Mouse (Mus musculus) left cerebral cortex, adult 9 months (tissue): Measurements from ENCODE around the gene Bdh1.

Source experiments
- DNase-seq, 2 experiments: peaks; one replicate each; pipeline ENCODE4 v3.0.0; 2022; ENCODE audit warnings: low spot score in 2 of 2

Gene Bdh1

DNA sequence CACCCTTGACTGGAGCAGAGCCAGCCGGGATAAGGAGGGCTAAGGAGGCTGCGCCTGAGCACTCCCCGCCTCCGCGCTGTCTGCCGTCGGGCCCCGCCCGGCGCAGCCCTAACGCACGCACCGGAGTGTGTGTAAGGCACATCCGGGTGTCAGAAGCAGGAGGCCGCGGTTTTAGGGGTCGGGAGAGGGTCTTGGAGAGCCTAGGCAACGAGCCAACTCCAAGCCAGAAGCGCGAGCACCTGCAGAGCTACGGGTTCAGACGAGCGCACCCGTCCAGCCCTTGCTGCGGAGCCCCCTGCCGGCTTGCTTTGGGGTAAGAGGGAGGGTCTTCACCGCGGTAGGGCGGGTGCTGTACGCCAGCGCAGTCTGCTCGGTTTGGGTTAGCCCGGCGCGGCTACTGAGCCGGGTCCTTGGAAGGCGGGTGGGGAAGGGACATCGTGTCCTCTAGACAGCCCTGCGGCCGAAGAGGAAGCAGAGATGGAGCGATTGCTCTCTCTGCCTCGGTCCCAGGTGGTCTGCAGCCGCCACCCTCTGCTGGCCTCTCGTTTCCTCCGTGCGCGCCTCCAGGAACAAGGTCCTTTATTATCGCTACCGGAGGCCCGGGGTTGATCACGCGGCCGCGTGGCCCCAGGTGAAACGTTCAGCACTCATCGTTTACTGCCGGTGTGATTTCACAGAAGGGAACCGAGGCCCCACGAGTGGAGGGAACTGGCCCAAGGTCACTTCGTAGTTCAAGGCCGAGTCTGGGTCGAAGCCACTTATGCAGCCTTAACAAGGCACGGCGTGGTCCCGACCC, 6.8 kb downstream of the Bdh1 start:
- peak; percentile 82 to 87 for DNase-seq

DNA sequence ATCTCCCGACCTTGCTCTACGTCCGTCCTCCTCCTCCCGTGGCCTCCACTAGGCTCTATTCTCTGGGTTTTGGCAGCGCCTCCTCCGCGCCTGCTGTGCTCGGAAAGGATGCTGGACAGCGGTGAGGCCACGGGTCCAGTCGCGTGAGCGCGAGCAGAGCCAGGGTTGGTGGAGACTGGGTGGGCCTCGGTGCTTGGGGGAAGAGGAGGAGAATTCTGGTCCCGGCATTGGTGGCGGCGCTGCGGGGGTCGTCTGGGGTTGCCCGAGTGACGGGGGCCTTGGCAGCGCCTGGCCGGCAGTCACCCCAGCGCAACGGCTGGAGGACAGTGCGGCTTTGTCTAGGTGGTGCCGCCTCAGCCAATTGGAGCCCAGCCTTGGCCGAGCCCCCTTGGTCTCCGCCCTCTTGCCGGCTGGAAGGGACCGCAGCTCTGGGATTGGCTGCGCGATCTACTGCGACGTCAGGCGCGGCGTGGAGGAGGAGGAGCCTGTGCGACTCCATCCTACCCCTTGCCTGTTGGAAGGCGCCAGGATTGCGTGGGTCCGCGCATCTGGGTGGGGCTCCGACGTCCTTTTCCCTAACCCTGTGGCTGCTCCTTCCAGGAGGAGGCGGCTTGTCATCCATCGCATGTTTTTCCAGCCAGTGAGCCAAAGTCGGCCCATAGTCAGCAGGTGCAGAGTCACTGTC, 7.5 kb downstream of the Bdh1 start:
- peak; percentile 96 to 98 for DNase-seq

DNA sequence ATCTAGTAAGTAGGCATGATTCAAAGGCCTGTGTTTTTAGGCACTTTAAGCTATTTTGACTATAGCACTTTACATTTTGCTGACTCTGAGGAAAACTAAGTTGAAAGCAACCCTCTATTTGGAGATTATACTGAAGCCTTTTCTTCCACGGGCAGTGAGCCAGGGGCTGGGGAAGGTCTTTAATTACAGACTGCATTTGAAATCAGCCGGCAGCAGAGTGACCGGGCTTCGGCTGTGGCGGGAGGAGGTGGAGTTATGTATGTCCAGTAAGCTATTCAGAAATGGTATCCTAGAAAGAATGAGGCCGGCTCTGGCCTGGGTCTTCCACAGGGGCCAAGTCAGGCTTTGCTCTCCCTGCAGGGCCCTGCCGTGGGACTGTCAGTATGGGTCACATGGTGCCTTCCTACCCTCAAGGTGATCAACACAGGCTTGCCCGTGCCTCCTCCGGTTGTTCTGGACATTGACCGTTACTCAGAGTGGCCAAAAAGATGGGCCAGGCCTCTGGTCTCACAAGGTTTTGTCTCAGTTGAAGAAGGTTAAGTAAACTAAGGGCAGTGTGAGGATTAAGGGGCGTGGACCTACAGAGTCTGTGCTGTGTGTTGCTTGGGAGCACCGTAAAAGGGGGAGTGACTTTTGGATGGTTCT, 11.5 kb downstream of the Bdh1 start:
- DNase-seq, result no peak

DNA sequence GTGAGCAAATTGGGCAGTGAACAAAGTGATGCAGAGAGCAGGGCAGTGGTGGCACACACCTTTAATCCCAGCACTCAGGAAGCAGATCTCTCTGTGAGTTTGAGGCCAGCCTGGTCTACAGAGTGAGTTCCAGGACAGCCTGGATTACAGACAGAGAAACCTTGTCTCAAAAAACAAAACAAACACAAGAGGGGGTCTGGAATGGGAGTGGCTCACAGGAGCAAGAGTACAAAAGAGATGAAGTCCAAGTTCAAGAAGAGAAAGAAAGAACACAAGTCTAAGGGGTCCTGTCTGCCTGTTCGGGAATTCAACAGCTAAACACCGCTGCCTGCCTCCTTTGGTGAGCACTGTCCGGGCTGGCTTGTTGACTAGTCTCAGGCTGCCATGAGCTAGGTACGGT, 13.1 kb downstream of the Bdh1 start:
- no peak for DNase-seq

DNA sequence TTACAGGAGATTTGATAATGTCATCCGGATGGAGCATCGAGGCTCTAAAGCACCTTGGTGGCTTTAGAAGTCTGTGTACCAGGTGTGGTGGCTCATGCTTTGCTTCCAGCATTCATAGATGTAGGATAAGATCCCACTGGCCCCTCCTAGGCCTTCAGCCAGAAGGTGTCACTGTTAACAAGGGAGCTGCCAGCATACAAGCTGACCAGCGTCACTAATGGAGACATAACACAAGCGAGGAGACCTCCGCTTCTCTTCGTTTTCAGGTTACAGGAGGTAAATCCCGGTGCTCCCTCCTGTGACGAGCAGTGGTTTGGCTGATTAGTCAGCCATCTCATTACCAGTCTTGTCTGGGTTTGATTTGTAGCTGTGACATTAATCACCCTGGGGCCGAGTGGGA, 14.0 kb downstream of the Bdh1 start:
- DNase-seq, result no peak

DNA sequence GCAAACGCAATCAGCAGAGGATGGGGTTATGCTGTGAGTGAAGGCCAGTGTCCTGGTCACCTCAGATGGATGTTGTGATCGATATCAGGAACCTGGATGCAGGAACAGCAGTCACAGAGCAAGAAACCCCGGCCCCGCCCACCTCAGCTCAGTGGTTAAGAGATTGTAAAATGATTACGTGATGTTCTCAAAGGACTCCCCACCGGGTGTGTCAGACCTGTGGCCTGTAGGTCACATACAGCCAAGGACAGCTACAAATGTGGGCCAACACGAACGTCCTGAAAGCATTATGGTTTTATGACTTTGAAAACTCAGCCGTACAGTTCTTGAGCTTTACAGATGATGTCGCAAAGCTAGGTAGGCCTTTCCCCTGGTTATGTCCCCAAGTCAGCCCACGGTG, 15.3 kb downstream of the Bdh1 start:
- DNase-seq, result no peak

DNA sequence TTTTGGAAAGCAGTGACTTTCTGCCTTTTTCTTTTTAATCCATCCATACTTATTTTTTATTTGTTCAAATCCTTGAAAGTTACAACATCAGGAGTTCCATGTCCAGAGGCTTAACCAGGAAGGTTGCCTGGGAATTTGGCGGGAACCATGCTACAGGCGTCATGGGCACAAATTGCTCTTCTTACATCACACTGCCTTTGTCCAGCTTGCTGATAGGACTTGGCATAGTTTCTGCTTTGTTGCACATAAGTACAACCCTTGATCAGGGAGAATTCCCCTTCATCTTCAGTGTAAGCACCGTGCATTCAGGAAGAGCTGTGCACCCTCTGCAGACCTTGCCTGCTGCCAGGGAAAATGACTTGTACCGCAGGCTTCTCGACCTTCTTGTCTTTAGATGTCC, 17.4 kb downstream of the Bdh1 start:
- no peak for DNase-seq

DNA sequence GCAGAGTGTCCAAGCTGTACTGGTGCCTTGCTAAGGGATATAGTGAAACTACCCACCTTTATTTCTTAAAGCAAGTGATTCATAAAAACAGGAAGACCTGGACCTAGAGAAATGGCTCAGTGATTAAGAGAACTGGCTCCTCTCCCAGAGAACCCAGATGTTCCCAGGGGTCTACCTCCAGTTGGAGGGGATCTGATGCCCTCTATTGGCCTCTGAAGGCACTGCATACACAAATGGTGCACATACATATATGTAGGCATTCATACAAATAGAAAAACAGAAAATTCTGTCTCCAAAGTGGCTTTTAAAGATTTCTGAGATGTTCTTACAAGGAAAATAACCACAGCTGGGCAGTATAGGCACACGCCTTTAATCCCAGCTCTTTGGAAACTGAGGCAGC, 18.0 kb downstream of the Bdh1 start:
- DNase-seq, result no peak

DNA sequence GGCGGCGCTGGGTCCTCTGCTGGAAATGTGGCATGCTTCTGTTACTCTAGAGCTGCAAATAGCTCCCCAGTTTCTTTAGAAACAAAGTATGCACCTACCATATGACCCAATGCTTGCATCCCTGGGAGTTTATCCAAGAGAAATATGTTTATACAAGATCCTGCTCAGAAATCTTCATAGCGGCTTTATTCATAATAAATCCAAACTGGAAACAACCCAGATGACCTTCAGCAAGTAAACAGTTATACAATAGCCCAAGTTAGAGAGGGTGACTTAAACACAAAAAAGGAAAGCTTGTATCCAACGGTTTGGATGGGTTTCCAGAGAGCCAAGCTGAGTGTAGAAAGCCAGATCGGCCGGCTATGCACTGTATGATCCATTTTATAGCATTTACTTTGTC, 22.4 kb downstream of the Bdh1 start:
- no peak for DNase-seq

DNA sequence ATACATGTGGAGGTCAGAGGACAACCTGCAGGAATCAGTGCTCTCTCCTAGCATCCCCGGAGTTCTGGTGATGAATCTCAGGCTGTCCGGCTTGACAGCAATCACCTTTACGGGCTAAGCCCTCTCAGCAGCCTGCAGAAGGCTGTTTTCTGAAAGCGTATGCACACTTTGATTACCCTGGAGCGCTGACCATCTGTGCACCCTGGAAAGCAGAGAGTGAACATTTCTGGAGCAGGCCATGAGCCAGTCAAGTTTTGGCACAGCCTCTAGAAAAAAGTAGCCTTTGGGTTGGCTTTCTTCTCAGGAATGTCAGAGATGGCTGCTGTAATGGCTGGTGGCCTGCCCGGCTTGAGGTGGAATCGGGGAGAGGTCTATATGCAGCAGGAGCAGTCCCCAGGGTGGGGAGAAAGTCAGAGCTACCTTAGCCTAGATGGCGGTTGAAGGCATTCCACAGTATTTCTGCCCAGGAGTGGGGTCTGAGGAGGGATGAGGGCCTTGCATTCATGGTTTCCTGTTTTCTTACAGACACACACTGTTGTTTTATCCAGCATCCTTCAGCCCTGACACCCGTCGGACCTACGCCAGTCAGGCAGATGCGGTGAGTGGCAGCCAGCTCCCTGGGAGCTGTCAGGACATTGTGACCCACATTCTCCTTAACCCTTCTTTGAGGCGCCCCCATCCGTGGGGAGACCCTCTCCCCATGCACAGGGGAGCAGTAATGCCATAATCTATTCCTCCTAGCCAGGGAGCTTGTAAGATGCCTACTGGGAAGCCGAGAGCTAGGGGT, 24.2 kb downstream of the Bdh1 start:
- no peak for DNase-seq

DNA sequence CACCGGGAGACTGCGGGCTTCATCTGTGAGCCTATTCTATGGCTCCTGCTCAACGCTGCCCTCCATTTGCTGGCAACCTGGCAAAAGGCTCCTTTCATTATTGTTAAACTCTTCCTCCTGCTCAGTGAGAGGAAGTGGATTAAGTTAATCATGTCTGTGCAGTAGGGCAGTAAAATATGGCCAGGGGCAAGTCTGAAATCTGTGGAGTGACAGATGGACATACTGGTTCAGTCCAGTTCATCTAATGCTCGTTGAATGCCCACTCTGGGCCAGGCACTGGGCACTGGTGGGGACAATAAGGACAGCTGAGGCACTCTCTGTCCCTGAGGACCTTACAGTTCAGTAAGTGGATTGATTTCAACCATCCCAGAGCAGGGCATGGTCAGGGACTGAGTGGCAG, 27.9 kb downstream of the Bdh1 start:
- no peak for DNase-seq

DNA sequence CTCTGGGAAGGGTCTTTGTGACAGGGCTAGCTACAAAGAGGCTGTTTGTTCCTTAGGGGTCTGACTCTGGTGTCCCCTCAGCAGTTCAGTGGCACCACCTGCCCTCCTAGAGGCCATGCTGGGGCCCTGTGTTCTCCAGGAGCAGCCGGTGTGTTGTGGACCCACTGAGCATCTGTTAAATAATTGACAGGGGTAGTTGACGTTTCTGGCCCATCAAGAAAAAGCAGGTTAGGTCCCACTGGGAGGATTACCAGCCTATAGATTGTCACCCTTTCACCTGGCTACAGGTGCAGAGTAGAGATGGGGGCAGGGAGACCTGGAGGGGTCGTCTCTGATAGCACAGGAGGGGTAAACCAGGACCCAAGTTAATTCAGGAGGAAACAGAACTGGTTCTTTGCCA, 29.2 kb downstream of the Bdh1 start:
- DNase-seq, result no peak

DNA sequence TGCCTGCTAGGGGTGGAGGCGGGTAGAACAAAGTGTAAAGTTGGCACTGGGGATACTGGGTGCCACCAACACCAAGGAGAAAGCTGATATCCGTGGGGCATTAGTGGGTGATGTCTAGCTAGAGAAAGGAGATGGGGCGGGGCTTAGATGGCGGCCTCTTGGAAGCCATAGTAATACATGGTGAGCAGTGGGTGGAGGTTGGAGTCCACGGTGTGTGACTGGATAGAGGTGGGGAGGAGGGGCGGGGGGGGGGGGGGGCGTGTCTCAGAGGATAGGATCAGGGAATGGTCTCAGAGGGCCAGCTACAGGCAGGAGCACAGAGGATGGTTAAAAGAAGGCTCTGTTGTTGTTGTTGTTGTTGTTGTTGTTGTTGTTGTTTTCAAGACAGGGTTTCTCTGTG, 30.4 kb downstream of the Bdh1 start:
- DNase-seq, result no peak

DNA sequence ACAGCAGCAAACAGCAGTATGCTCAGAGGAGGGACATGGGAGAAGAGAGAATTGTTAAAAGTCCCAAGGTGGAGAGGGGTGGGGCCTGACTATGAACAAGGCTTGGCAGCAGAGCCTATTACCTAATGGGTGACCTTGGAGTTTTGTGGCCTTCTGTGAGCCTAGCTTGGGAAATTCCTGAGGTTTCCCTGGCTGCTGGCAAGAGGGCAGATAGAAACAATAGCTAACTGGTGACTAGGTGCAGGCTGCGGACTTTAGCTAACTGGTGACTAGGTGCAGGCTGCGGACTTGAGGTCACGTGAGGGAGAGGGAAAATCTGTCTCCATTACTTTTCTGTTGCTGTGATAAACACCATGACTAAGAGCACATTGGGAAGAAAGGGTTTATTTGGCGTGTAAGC, 31.9 kb downstream of the Bdh1 start:
- DNase-seq, result no peak

DNA sequence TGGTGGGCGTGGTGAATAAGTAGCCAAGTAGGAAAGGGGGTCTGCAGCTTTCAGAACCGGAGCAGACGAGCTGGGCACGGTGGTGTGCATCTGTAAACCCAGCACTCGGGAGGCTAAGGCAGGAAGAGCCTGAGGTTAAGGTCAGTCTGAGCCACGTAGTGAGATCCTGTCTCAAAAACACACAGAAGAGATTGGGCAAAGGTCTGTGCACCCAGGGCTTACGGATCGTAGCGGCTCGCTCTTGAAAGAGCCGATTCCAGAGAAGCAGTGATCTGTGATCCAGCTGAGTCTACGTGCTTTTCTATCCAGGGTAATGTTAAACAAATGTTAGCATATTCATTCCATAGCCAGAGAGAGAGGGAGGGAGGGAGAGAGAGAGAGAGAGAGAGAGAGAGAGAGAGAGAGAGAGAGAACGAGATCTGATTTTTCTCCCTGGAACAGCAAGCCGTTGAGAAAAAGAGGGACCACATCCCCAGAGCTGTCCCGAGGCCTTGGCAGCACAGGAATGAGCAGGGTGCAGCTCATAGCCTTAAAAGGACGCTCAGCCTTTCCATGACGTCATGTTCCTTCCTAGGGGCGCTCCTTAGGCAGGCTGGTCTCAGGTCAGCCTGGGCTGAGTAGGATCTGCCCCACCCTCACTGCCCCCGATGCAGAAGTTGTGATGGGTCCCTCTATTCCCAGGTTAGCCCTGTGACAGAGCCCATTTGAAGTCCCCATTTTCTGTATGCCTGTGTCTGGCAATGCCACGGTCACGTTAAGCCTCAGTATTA, 33.4 kb downstream of the Bdh1 start:
- no peak for DNase-seq

DNA sequence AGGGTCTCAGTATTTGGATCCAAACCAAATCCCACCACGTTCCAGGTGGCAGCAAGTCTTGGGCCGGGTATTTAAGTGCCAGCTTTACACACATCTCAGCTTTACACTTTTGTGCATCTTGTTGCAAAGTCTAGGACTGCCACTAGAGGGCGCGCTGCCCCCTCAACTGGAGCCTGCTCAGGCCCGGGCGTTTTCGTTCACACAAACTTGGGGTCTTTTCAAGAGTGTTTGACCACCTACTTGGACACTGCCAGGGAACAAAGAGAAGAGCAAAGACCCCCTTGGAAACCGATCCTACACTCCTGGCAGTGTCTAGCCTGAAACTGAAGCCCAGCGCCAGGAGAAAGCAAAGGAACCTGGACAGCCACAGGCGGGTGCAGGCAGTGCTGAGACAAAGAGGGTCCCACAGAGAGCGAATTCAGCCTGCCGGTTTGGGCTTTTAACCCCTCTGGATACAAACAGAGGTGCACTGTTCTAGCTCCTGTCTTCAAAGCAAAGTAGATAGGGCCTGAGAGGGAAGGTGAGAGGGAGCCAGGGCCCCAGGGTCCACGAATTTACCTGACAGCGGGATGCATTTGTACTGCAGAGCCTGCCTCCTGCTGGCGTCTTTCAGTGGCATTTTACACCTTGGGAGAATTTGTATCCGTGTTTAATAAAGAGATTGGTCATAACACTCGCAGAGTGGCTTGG, 36.3 kb downstream of the Bdh1 start:
- peak in 1 of 2 experiments; percentile 82 for DNase-seq

DNA sequence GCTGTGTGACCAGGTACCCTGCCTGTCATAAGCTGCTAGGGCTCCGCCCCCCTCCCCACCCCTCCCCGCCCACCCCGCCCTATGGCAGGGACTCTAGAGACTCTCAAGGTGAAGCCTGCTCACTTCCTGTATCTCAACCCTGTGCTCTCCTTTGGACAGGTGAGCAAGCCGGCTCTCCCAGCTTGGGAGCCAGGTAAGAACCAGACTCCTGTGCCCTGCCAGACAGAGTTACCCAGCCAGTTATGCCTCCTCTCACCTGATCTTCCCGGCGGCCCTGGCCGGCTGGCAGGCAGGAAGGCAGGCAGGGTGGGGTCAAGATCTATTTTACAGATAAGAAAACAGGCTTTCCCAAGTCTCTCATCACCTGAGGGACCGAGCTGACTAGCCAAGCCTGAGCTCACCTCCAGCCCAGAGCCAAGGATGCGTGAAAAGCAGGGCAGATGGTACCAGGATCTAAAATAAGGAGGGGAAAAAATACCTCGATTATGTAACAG, 37.9 kb downstream of the Bdh1 start:
- DNase-seq, result peak in 1 of 2 experiments; percentile 56

DNA sequence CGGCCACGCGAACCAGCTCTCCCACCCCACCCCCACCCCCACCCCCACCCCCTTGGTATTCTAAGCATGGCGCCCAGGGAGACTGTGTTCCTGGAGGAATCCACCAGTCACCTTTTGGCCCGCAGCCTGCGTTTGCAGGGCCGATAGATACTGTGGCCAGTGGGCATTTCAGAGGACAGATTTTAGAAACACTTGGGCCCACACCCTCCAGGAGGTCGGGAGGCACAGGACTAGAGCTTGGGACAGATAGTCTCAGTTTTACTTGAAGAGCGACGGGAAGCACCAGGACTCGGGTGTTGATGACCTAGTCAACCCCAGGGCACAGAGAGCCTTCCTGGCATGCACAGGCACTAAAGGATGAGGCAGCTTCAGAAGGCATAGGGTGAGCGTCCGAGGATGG, 38.4 kb downstream of the Bdh1 start:
- no peak for DNase-seq

DNA sequence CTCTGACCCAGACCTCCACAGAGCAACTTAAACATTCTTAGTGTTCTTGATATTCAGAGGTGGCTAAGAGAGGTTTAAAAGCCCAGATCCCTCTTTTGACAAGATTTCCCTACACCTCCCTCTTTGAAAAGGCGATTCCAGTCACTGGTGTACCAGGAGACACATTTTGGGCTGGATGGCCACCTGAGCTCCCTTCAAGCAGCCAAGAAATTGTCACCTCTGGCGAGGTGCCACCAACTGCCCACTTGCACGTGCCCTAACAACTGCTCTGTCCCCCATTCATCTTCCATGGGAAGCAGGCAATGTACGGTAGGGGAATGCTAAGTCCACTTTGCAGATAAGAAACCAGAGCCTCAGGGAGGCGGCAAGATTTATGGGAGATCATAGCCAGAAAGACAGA, 39.0 kb downstream of the Bdh1 start:
- DNase-seq, result no peak

DNA sequence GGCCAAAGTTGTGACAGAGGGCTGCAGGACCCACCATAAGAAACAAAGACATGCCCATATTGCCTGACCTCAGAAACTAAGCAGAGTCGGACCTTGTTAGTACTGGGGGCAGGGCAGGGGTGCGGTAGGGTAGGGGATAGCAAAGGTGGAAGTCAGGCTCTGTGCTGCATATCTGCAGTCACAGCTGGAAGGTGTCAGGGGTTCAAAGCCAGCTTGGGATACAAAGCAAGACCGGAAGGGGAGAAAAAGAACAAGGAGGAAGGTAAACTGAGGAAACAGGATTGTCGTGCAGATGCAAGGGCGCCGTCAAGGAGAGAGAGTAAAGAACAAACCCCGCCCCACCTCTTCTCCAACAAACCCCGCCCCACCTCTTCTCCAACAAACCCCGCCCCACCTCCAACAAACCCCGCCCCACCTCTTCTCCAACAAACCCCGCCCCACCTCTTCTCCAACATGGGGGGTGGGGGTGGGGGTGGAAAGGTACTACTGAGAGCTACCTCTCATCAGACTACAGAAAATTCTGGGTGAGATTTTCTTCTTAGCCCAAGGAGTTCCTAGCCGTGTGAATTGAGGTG, 40.1 kb downstream of the Bdh1 start:
- DNase-seq, result no peak
